Mouse (Mus musculus): ENCODE results near the gene Adamts12.

Gene Adamts12

GRCm38 (mm10) chr15:11159386-11159785, 94.8 kb downstream of the Adamts12 start:
- no peak for DNase-seq (ENCODE audit: low spot score in 2 of 2)

GRCm38 (mm10) chr15:11160759-11161158, 96.2 kb downstream of the Adamts12 start:
- DNase-seq (ENCODE audit: low spot score in 2 of 2): no peak

GRCm38 (mm10) chr15:11165883-11166282, 101.3 kb downstream of the Adamts12 start:
- no peak for DNase-seq (ENCODE audit: low spot score in 2 of 2)

- no peak for DNase-seq (ENCODE audit: low spot score in 2 of 2)
Measured at GRCm38 (mm10) chr15:11173884-11174470, 109.4 kb downstream of the Adamts12 start.

- DNase-seq (ENCODE audit: low spot score in 2 of 2): no peak
Measured at GRCm38 (mm10) chr15:11174842-11175241, 110.3 kb downstream of the Adamts12 start.

- DNase-seq (ENCODE audit: low spot score in 2 of 2): no peak
Measured at GRCm38 (mm10) chr15:11177448-11177847, 112.9 kb downstream of the Adamts12 start.

- no peak for DNase-seq (ENCODE audit: low spot score in 2 of 2)
Measured at GRCm38 (mm10) chr15:11179751-11180169, 115.2 kb downstream of the Adamts12 start.

- no peak for DNase-seq (ENCODE audit: low spot score in 2 of 2)
Measured at GRCm38 (mm10) chr15:11186711-11187110, 122.1 kb downstream of the Adamts12 start.

GRCm38 (mm10) chr15:11190447-11190846, 125.9 kb downstream of the Adamts12 start:
- no peak for DNase-seq (ENCODE audit: low spot score in 2 of 2)

- no peak for DNase-seq (ENCODE audit: low spot score in 2 of 2)
Measured at GRCm38 (mm10) chr15:11192762-11193161, 128.2 kb downstream of the Adamts12 start.

- DNase-seq (ENCODE audit: low spot score in 2 of 2): no peak
Measured at GRCm38 (mm10) chr15:11197051-11197450, 132.5 kb downstream of the Adamts12 start.

GRCm38 (mm10) chr15:11198246-11198795, 133.7 kb downstream of the Adamts12 start:
- no peak for DNase-seq (ENCODE audit: low spot score in 2 of 2)

GRCm38 (mm10) chr15:11203084-11203483, 138.5 kb downstream of the Adamts12 start:
- DNase-seq (ENCODE audit: low spot score in 2 of 2): no peak

- no peak for DNase-seq (ENCODE audit: low spot score in 2 of 2)
Measured at GRCm38 (mm10) chr15:11204934-11205333, 140.3 kb downstream of the Adamts12 start.

- DNase-seq (ENCODE audit: low spot score in 2 of 2): no peak
Measured at GRCm38 (mm10) chr15:11210976-11211375, 146.4 kb downstream of the Adamts12 start.

GRCm38 (mm10) chr15:11233906-11234632, 169.5 kb downstream of the Adamts12 start:
- no peak for DNase-seq (ENCODE audit: low spot score in 2 of 2)

- DNase-seq (ENCODE audit: low spot score in 2 of 2): no peak
Measured at GRCm38 (mm10) chr15:11240406-11240805, 175.8 kb downstream of the Adamts12 start.

- DNase-seq (ENCODE audit: low spot score in 2 of 2): no peak
Measured at GRCm38 (mm10) chr15:11241288-11241687, 176.7 kb downstream of the Adamts12 start.

- no peak for DNase-seq (ENCODE audit: low spot score in 2 of 2)
Measured at GRCm38 (mm10) chr15:11246402-11246801, 181.8 kb downstream of the Adamts12 start.

- DNase-seq (ENCODE audit: low spot score in 2 of 2): no peak
Measured at GRCm38 (mm10) chr15:11279273-11280080, 214.9 kb downstream of the Adamts12 start.

- DNase-seq (ENCODE audit: low spot score in 2 of 2): no peak
Measured at GRCm38 (mm10) chr15:11280689-11281264, 216.2 kb downstream of the Adamts12 start.

GRCm38 (mm10) chr15:11283171-11283570, 218.6 kb downstream of the Adamts12 start:
- no peak for DNase-seq (ENCODE audit: low spot score in 2 of 2)

Data from right cerebral cortex, postnatal 36 days (tissue).